Mouse (Mus musculus) ES-Bruce4 (cell line): Measurements from ENCODE around the gene Mtfr1l. TPM values are rescaled to one million over a fixed set of nuclear protein-coding genes. Genes with fewer than 3 reads are reported as not detected.
A peak's percentile ranks its signal among the peaks of the same experiment; 100 is the strongest.

Source experiments
- H3K27ac ChIP-seq: 2 replicates; pipeline ENCODE4 v1.5.1; 2012; ENCODE audit warnings: low read length, inconsistent platforms; ENCODE audit not compliant: insufficient read depth
- H3K27me3 ChIP-seq: 2 replicates; pipeline ENCODE4 v1.6.1; 2012; ENCODE audit warnings: mild to moderate bottlenecking, low read length, inconsistent platforms; ENCODE audit not compliant: control insufficient read depth, poor library complexity, insufficient read depth, severe bottlenecking
- H3K36me3 ChIP-seq: 2 replicates; pipeline ENCODE4 v1.6.1; 2012; ENCODE audit warnings: inconsistent platforms, mild to moderate bottlenecking, low read length, moderate library complexity; ENCODE audit not compliant: control insufficient read depth, poor library complexity, insufficient read depth, severe bottlenecking
- H3K4me1 ChIP-seq: one replicate; pipeline ENCODE4 v1.8.1; 2011; ENCODE audit warnings: low read length; ENCODE audit not compliant: control insufficient read depth, insufficient read depth
- H3K4me3 ChIP-seq: 2 replicates; pipeline ENCODE4 v1.5.1; 2011; ENCODE audit warnings: low read depth, mild to moderate bottlenecking, low read length
- H3K9ac ChIP-seq: 2 replicates; pipeline ENCODE4 v1.6.1; 2012; ENCODE audit warnings: low read depth, mild to moderate bottlenecking, inconsistent platforms; ENCODE audit not compliant: poor library complexity, severe bottlenecking
- H3K9me3 ChIP-seq: replicated peaks from 2 replicates; pipeline ENCODE4 v1.6.1; 2012; ENCODE audit warnings: mild to moderate bottlenecking, low read length, inconsistent platforms; ENCODE audit not compliant: control insufficient read depth, poor library complexity, insufficient read depth, severe bottlenecking
- CTCF ChIP-seq: IDR thresholded peaks from one replicate; pipeline ENCODE4 v1.8.1; 2011; ENCODE audit warnings: low read depth, low read length
- EP300 ChIP-seq: IDR thresholded peaks from 2 replicates; pipeline ENCODE4 v1.6.1; 2011; ENCODE audit warnings: low read depth, low read length; ENCODE audit not compliant: insufficient read depth
- POLR2A ChIP-seq: IDR thresholded peaks from one replicate; pipeline ENCODE4 v1.8.1; 2011; ENCODE audit warnings: low read length; ENCODE audit not compliant: insufficient read depth
- polyA plus RNA-seq: library from polyadenylated mRNA; stranded (reverse); fragments of >200 nt; gene quantifications from 2 replicates; pipeline ENCODE4 v1.2.4, GENCODE M21; 2011; ENCODE audit warnings: low read depth; ENCODE audit not compliant: missing spikeins, insufficient read depth, insufficient read length

Gene Mtfr1l
- polyA plus RNA-seq: 50.5 and 51.9 TPM in 2 replicates

DNA sequence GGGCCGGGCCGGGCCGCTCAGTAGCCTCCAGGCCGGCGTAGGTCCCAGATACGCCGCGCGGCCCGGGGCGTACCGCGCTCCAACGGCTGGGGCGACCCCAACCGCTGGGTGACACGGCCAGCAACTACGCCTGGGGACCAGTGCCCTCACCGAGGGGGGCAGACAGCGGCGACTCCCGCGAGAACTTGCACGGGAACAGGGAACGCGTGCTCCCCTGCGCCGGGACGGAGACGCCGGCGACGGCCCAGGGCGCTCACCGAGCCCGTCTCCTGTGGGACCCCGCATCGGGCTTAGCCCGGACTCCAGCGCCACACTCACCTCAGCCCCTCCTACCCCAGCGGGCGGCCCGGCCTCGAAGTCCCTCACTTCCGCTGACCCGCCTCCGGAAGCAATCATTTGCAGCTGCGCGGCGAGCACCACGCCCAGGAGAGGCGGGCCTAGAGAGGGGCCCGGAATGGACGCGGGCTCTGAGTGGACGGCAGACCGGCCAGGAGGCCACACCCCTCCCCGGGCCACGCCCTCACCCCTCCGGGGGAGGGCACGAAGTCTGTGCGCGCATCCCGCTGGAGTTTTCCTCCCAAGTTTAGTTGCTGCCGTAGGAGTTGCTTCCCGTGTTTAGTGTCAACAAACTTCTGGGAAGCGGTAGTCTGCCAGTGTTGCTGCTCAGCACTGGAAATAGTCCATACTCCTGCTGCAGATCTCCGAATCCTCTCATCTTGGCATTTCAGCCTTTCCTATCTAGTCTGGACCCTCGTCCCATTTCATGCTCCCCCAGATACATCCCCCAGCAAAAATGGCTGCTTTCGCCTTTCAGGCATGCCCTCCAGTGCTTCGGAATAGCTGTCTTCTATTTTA is at the start of gene Mtfr1l:
Gene Mtfr1l (minus strand): TSS at position 456 of the 855 bp plus-strand sequence.
- no peak for TF ChIP-seq CTCF
- no peak for TF ChIP-seq EP300
- peak; percentile 77 for TF ChIP-seq POLR2A
- Histone ChIP-seq H3K4me1 (no peaks in the 10 kb centered on the region), H3K4me3 (peak within 1 kb of the TSS; percentile 78), H3K9me3 (no peaks in the 10 kb centered on the region), H3K27me3 (no peaks in the 10 kb centered on the region), H3K27ac (peak within 1 kb of the TSS; percentile 81), H3K36me3 (peaks cover 11% of the 10 kb centered on the region), H3K9ac (peak within 1 kb of the TSS; percentile 80)

DNA sequence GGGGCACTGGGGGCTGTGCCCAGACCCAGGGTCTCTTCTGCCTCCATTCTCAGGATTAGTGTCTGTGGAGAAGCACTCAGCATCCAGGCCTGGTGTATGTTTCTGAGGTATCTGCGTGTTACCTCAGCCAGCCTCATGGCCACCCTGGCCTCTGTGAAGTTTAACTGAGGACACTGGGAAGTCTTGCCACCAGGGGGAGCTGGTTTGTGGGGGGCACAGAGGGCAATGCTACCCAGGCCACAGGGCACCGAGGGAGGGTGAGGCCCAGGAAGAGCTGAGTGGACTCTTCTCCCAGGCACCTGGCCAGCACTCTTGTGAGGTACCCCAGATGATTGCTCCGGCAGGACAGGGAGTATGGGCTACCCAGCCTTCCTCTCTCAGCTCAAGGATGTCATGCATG is 48.3 kb upstream of the Mtfr1l start:
- Histone ChIP-seq H3K27ac (no peak overlapping the region), H3K9ac (no peak overlapping the region), H3K36me3 (no peaks in the 10 kb centered on the region), H3K4me1 (no peaks in the 10 kb centered on the region), H3K27me3 (no peaks in the 10 kb centered on the region), H3K9me3 (no peaks in the 10 kb centered on the region), H3K4me3 (no peak overlapping the region)
- no peak for TF ChIP-seq POLR2A
- TF ChIP-seq CTCF: peak; percentile 37

DNA sequence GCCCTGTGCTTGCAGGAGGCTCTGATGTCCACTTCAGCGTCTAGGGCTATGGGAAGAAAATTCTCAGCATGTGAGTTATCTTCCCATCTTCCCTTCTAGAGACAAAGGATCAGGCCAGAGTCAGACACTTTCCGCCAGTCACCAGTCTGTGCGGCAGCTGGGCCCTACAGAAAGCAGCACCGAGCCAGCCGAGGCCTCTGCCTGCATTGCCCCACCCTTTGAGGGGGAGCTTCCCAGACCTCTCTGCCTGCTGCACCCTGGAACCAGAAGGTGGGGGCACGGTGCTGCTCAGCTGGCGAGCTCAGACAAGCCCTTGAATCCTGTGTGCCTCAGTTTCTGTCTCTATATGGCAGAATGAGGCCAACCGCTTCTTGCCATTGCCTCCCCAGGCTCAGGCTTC is 46.2 kb upstream of the Mtfr1l start:
- Histone ChIP-seq H3K4me3 (no peak overlapping the region), H3K27ac (no peak overlapping the region), H3K9ac (no peak overlapping the region), H3K36me3 (no peaks in the 10 kb centered on the region), H3K9me3 (no peaks in the 10 kb centered on the region), H3K27me3 (no peaks in the 10 kb centered on the region), H3K4me1 (no peaks in the 10 kb centered on the region)
- TF ChIP-seq POLR2A: no peak
- no peak for TF ChIP-seq CTCF
- TF ChIP-seq EP300: no peak

DNA sequence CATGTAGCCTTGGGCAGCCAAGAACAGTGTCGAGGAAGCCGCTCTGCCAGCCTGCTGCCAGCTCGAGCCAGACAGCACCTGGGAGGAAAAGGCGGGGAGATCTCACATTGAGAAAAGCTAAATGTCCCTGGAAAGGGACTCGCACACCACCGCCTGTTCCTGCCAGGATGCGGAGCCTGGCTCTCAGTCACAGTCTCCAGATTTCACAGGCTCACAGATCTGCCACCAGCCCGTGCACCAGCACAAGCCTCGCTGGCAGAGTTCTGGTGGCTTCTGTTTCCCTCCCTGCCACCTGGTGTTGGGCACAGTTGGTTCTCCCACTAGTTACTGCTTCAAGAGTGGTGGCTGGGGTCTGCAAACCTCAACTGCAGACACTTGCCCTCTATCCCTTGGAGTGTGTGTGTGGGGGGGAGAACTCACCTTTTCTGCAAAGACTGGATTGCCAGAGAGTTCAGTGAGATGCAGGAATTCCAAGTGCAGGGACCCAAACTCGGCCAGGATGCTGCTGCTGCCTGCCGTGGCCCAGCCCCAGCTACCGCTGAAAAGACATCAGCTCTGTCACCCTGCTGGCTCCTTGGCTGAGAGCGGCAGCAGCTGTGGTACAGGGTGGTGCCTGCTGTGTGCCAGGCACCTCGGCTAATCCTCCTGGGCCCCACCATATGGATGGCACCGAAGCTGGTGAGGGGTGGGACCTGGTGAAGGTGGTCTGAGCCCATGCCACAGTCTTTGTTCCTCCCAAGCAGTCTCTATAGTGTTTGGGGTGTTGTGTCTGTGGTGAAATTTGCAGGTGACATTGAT is 45.4 kb upstream of the Mtfr1l start:
- H3K9me3 ChIP-seq: no peaks in the 10 kb centered on the region
- no peak overlapping the region for H3K9ac ChIP-seq
- no peak for TF ChIP-seq EP300
- TF ChIP-seq CTCF: no peak
- no peak for TF ChIP-seq POLR2A
- no peak overlapping the region for H3K27ac ChIP-seq
- H3K36me3 ChIP-seq: no peaks in the 10 kb centered on the region
- no peaks in the 10 kb centered on the region for H3K4me1 ChIP-seq
- no peak overlapping the region for H3K4me3 ChIP-seq
- H3K27me3 ChIP-seq: no peaks in the 10 kb centered on the region

DNA sequence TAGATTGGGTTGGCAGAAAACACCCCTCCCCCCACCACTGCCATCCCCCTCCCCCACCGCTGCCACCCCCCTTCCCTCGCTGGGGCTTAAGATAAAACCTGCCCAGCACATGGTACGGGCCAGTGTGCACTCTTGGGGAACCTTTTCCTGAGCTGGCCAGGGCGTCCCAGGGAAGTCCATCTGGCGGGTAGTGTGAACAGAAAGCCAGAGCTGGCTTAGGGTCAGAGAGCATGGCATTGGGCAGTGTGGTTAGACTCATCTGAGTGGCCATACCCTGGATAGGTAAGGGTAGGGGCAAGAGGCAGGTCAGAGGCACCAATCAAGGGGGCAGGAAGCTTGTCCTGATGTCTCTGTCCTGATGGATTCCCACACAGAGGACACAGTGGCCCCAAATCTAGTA is 44.4 kb upstream of the Mtfr1l start:
- H3K36me3 ChIP-seq: no peaks in the 10 kb centered on the region
- no peak overlapping the region for H3K27ac ChIP-seq
- H3K4me3 ChIP-seq: no peak overlapping the region
- no peak overlapping the region for H3K9ac ChIP-seq
- no peaks in the 10 kb centered on the region for H3K4me1 ChIP-seq
- TF ChIP-seq EP300 (no peak), POLR2A (no peak)
- H3K27me3 ChIP-seq: no peaks in the 10 kb centered on the region
- H3K9me3 ChIP-seq: no peaks in the 10 kb centered on the region

DNA sequence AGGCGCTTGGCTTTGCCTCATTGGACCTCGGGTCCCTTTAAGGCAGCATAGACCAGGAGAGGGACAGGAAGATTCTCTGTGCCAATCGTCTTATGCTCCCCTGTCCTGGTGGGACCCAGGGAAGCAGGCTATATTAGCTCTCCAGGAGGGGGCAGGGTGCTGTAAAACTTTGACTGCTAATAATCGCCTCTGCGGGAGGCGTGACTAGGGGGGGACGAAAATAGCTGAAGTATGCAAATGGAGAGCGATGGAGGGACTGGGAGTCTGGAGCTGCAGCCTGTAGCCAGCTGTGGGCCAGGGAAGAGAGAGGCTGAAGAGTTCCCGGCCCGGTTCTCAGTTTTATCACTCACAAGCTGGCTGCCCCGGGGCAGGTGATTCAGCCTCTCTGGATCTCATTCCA is 44.0 kb upstream of the Mtfr1l start:
- Histone ChIP-seq H3K4me3 (no peak overlapping the region), H3K4me1 (no peaks in the 10 kb centered on the region), H3K27me3 (no peaks in the 10 kb centered on the region), H3K27ac (no peak overlapping the region), H3K9ac (no peak overlapping the region), H3K9me3 (no peaks in the 10 kb centered on the region), H3K36me3 (no peaks in the 10 kb centered on the region)
- TF ChIP-seq EP300 (no peak), CTCF (no peak), POLR2A (no peak)
